Mouse (Mus musculus) heart, postnatal 0 days (tissue): ENCODE measurements around the gene Xylt1. TPM values are rescaled to one million over a fixed set of nuclear protein-coding genes. Genes with fewer than 3 reads are reported as not detected.

Source experiments
- ATAC-seq: fragments of 200-750 bp; cut with Nextera tagmentation; 2 replicates; pipeline ENCODE4 v1.8.0; 2017; ENCODE audit warnings: low read depth, moderate number of reproducible peaks, moderate library complexity; ENCODE audit not compliant: insufficient read depth
- DNase-seq: peaks from one replicate; pipeline ENCODE4 v3.0.0-alpha.2; 2016; ENCODE audit warnings: low spot score
- H3K27ac ChIP-seq: fragments of 300-500 bp; sonication (generic); 2 replicates; pipeline ENCODE4 v1.5.1; 2014; ENCODE audit warnings: low read depth, mild to moderate bottlenecking
- H3K27me3 ChIP-seq: fragments of 300-500 bp; sonication (generic); 2 replicates; pipeline ENCODE4 v1.6.1; 2014; ENCODE audit warnings: low read length, mixed read lengths; ENCODE audit not compliant: control insufficient read depth, insufficient read depth
- H3K36me3 ChIP-seq: fragments of 300-500 bp; sonication (generic); replicated peaks from 2 replicates; pipeline ENCODE4 v1.6.1; 2014; ENCODE audit warnings: low read length, mixed read lengths; ENCODE audit not compliant: control insufficient read depth, insufficient read depth
- H3K4me1 ChIP-seq: fragments of 300-500 bp; sonication (generic); 2 replicates; pipeline ENCODE4 v1.6.1; 2014; ENCODE audit warnings: antibody characterized with exemption; ENCODE audit not compliant: control insufficient read depth, insufficient read depth
- H3K4me2 ChIP-seq: fragments of 300-500 bp; sonication (generic); 2 replicates; pipeline ENCODE4 v1.6.1; 2014; ENCODE audit warnings: low read depth, mild to moderate bottlenecking, low read length, moderate library complexity
- H3K4me3 ChIP-seq: fragments of 300-500 bp; sonication (generic); 2 replicates; pipeline ENCODE4 v1.5.1; 2014; ENCODE audit warnings: low read depth, low read length
- H3K9ac ChIP-seq: fragments of 300-500 bp; sonication (generic); replicated peaks from 2 replicates; pipeline ENCODE4 v1.6.1; 2014; ENCODE audit warnings: low read depth, low read length, mixed read lengths
- H3K9me3 ChIP-seq: fragments of 300-500 bp; sonication (generic); replicated peaks from 2 replicates; pipeline ENCODE4 v1.6.1; 2016; ENCODE audit warnings: low read length; ENCODE audit not compliant: control insufficient read depth
- CTCF ChIP-seq: IDR thresholded peaks from 2 replicates; pipeline ENCODE4 v1.5.1; 2016; ENCODE audit warnings: antibody characterized with exemption, control low read depth, low read depth
- EP300 ChIP-seq: IDR thresholded peaks from 2 replicates; pipeline ENCODE4 v1.6.1; 2016; ENCODE audit warnings: antibody characterized with exemption, low read depth
- WGBS: fragments of 180-500 bp; shearing (Covaris S2); extraction: QIAGEN DNeasy Blood & Tissue Kit; methylation state at CpG from one replicate; pipeline ENCODE4 v1.1.7; 2014; 5-methylcytosine and 5-hydroxymethylcytosine counted together
- polyA plus RNA-seq: library from polyadenylated mRNA; unstranded; fragments of >200 nt; fragmentation: Nextera tagmentation; extraction: Ambion mirVana; gene quantifications from 2 replicates; pipeline ENCODE4 v1.2.1, GENCODE M21; 2015
- total RNA-seq: library from RNA; depleted of rRNA; stranded (reverse); fragments of >200 nt; gene quantifications from 2 replicates; pipeline ENCODE4 v1.2.3, GENCODE M21; 2014; ENCODE audit warnings: low replicate concordance

The Xylt1 gene
- total and polyA plus RNA-seq, 2 experiments from 2014 or later: 0.36 to 8.9 TPM

DNA sequence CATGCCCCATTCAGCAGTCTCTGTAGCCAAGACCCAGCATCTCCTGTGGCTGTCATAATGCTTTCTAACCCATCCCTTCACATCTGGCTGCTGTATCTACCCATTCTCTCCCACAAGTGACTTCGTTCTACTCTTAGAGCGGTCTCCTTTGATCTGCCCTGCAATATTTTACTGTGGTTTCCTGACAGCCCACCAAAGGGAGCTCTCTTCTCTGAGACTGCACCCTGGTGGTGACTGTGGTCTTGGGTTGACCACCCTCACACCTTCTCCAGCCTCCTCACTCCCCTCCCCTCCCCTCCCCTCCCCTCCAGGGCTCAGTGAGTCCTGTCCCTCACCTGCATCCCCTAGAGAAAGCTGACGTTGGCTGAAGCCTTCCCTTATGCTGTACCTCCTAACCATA lies 178.3 kb downstream of the Xylt1 start:
- TF ChIP-seq EP300 (no peak), CTCF (no peak)
- Histone ChIP-seq H3K27me3 (no peaks in the 10 kb centered on the region), H3K27ac (no peak overlapping the region), H3K36me3 (no peaks in the 10 kb centered on the region), H3K9me3 (no peaks in the 10 kb centered on the region), H3K4me1 (peaks cover 9% of the 10 kb centered on the region), H3K4me3 (no peak overlapping the region), H3K4me2 (no peak overlapping the region), H3K9ac (no peak overlapping the region)
- DNase-seq: no peak
- ATAC-seq: no peak
- 64% methylated on average over 3 of the region's 3 CpGs for WGBS

DNA sequence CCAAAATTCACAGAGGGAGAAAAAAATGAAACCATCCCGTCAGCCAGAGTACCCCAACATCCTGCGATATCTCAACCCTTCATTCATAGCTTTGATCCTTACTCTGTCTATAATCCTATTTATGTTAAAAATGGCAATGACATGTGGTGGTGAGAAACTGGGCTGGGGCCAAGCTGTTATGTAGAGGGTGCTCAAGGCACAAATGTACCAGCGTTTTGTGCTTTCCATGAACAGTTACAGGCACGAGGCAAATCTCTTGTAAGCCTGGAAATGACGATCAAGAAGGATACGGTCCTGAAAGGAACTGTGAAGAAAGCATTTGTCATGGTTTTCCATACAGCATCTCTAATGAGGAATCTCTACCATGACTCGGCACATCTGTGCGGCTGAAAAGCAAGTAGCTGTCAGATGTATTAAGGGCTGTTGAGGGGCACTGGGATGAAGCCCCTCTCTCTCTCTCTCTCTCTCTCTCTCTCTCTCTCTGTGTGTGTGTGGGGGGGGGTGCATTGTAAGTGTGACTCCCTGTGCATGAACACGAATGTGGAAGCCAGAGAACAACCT lies 183.2 kb downstream of the Xylt1 start:
- WGBS: 84% methylated on average over 9 of the region's 9 CpGs
- no peaks in the 10 kb centered on the region for H3K36me3 ChIP-seq
- TF ChIP-seq EP300 (no peak), CTCF (no peak)
- no peaks in the 10 kb centered on the region for H3K9me3 ChIP-seq
- H3K27me3 ChIP-seq: no peaks in the 10 kb centered on the region
- no peak overlapping the region for H3K9ac ChIP-seq
- DNase-seq (no peak), ATAC-seq (no peak)
- no peak overlapping the region for H3K27ac ChIP-seq
- H3K4me3 ChIP-seq: no peak overlapping the region
- H3K4me1 ChIP-seq: no peaks in the 10 kb centered on the region
- no peak overlapping the region for H3K4me2 ChIP-seq

DNA sequence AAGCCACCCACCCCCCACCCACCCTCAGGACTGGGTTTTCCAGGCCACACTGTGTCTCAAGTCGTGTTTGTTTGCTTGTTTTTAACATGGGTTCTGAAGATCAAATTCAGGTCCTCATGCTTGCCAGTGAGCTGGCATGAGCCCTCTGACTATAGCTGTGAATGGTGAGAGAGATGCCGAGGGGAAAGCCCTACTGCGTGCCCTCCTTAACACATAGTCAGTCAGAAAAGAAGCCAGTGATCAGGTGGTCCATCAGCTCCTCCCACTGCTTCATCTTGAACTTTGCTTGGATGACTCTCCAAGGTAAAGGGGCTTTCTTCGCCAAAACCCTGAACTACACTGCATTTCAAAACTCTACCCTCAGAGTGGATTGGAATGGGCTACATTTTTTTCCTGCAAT lies 183.8 kb downstream of the Xylt1 start:
- Histone ChIP-seq H3K4me2 (no peak overlapping the region), H3K9me3 (no peaks in the 10 kb centered on the region), H3K27ac (no peak overlapping the region), H3K4me3 (no peak overlapping the region), H3K36me3 (no peaks in the 10 kb centered on the region), H3K9ac (no peak overlapping the region), H3K27me3 (no peaks in the 10 kb centered on the region), H3K4me1 (no peaks in the 10 kb centered on the region)
- TF ChIP-seq CTCF: no peak
- no peak for TF ChIP-seq EP300
- DNase-seq (no peak), ATAC-seq (no peak)
- 80% methylated on average over 4 of the region's 4 CpGs for WGBS

DNA sequence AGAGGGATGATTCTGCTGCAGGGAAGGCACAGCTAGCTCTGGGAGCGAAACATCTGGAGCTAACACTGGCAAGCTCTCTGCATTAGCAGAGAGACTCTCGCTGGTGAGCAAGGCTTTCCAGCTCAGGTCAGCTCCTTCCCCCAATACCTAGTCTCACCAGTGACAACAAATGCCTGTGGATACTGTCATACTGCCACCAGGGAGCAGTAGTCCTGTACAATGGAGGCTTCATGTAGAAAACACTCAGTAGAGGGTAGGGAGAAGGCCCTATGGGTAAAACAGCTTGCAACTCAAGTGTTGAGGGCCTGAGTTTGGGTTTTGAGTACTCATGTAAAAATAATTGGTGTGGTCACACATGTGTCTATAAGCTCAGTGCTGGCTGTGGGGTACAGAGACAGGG lies 185.3 kb downstream of the Xylt1 start:
- no peaks in the 10 kb centered on the region for H3K9me3 ChIP-seq
- WGBS: 75% methylated on average over 2 of the region's 2 CpGs
- ATAC-seq: no peak
- H3K36me3 ChIP-seq: no peaks in the 10 kb centered on the region
- no peaks in the 10 kb centered on the region for H3K4me1 ChIP-seq
- no peak overlapping the region for H3K9ac ChIP-seq
- H3K4me3 ChIP-seq: no peak overlapping the region
- H3K4me2 ChIP-seq: no peak overlapping the region
- H3K27me3 ChIP-seq: no peaks in the 10 kb centered on the region
- DNase-seq: no peak
- no peak overlapping the region for H3K27ac ChIP-seq
- TF ChIP-seq EP300: no peak
- peak; percentile 39 for TF ChIP-seq CTCF

DNA sequence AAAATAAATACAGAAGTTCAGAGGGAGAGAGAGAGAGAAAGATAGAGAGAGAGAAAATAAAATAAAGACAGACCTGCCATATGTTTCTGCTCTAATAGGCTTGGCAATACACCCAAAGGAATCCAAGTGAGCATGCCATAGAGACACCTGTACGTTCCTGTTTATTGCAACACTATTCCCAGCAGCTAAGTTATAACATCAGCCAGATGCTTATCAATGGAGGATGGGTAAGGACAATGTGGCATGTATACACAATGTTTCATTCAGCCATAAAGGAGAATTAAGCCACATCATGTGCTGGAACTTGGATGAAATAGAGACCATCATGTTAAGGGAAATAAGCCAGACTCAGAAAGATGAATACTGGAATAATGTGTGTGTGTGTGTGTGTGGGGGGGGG lies 186.1 kb downstream of the Xylt1 start:
- Histone ChIP-seq H3K4me2 (no peak overlapping the region), H3K9me3 (no peaks in the 10 kb centered on the region), H3K9ac (no peak overlapping the region), H3K27me3 (no peaks in the 10 kb centered on the region), H3K36me3 (no peaks in the 10 kb centered on the region), H3K4me3 (no peak overlapping the region), H3K27ac (no peak overlapping the region), H3K4me1 (no peaks in the 10 kb centered on the region)
- 88% methylated on average over 1 of the region's 1 CpGs for WGBS
- ATAC-seq: no peak
- DNase-seq: no peak
- TF ChIP-seq CTCF: no peak
- no peak for TF ChIP-seq EP300

DNA sequence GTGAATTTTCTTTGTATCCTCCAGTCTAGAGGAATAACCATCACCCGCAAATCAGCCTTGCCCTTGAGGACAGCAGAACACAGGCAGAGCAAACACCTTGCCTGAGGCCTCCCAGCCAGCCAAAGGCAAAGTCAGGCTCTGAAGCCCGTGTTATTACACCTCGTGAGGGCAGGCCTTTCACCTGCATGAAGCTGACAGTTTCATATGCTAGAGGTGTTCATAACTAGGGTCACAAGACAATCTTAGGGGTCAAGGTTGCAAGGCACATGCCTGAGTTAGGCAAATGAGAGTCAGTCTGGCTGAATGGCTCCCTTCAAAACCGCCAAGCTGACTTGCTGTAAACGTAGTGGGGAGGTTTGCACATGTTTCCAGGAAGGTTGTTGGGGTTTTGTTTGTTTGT lies 186.5 kb downstream of the Xylt1 start:
- H3K4me1 ChIP-seq: no peaks in the 10 kb centered on the region
- no peaks in the 10 kb centered on the region for H3K9me3 ChIP-seq
- H3K36me3 ChIP-seq: no peaks in the 10 kb centered on the region
- H3K4me3 ChIP-seq: no peak overlapping the region
- H3K27me3 ChIP-seq: no peaks in the 10 kb centered on the region
- no peak for DNase-seq
- H3K4me2 ChIP-seq: no peak overlapping the region
- WGBS: 84% methylated on average over 5 of the region's 5 CpGs
- TF ChIP-seq EP300 (no peak), CTCF (no peak)
- H3K27ac ChIP-seq: no peak overlapping the region
- H3K9ac ChIP-seq: no peak overlapping the region
- ATAC-seq: no peak
